Mouse (Mus musculus) neural tube, embryonic 14.5 days (tissue): ENCODE data around the gene Zmynd19. TPM values are rescaled to one million over a fixed set of nuclear protein-coding genes. Genes with fewer than 3 reads are reported as not detected.

Experiments used
- ATAC-seq: fragments of 200-750 bp; cut with Nextera tagmentation; 2 replicates; pipeline ENCODE4 v1.8.0; 2017; ENCODE audit warnings: low read depth, mild to moderate bottlenecking, moderate TSS enrichment, moderate library complexity
- H3K27ac ChIP-seq: fragments of 300-500 bp; sonication (generic); 2 replicates; pipeline ENCODE4 v1.5.1; 2014; ENCODE audit warnings: low read depth, mild to moderate bottlenecking, control low read depth, low read length, moderate library complexity, mixed read lengths
- H3K27me3 ChIP-seq: fragments of 300-500 bp; sonication (generic); 2 replicates; pipeline ENCODE4 v1.6.1; 2014; ENCODE audit warnings: low read length; ENCODE audit not compliant: control insufficient read depth, insufficient read depth
- H3K36me3 ChIP-seq: fragments of 300-500 bp; sonication (generic); 2 replicates; pipeline ENCODE4 v1.6.1; 2014; ENCODE audit warnings: low read length, mixed read lengths; ENCODE audit not compliant: control insufficient read depth, insufficient read depth
- H3K4me1 ChIP-seq: fragments of 300-500 bp; sonication (generic); 2 replicates; pipeline ENCODE4 v1.6.1; 2014; ENCODE audit warnings: low read length; ENCODE audit not compliant: control insufficient read depth, insufficient read depth
- H3K4me2 ChIP-seq: fragments of 300-500 bp; sonication (generic); 2 replicates; pipeline ENCODE4 v1.6.1; 2014; ENCODE audit warnings: mild to moderate bottlenecking, low read depth, low read length, control low read depth
- H3K4me3 ChIP-seq: fragments of 300-500 bp; sonication (generic); 2 replicates; pipeline ENCODE4 v1.5.1; 2014; ENCODE audit warnings: low read depth, low read length, control low read depth, mixed read lengths
- H3K9ac ChIP-seq: fragments of 300-500 bp; sonication (generic); replicated peaks from 2 replicates; pipeline ENCODE4 v1.6.1; 2014; ENCODE audit warnings: low read depth, mild to moderate bottlenecking, control low read depth, low read length, mixed read lengths
- H3K9me3 ChIP-seq: fragments of 300-500 bp; sonication (generic); 2 replicates; pipeline ENCODE4 v1.6.1; 2016; ENCODE audit warnings: low read length; ENCODE audit not compliant: control insufficient read depth
- WGBS: fragments of 180-500 bp; shearing (Covaris S2); extraction: QIAGEN DNeasy Blood & Tissue Kit; methylation state at CpG from one replicate; pipeline ENCODE4 v1.1.7; 2014; 5-methylcytosine and 5-hydroxymethylcytosine counted together
- polyA plus RNA-seq: library from polyadenylated mRNA; unstranded; fragments of >200 nt; fragmentation: Nextera tagmentation; extraction: Ambion mirVana; gene quantifications from 2 replicates; pipeline ENCODE4 v1.2.1, GENCODE M21; 2014

Zmynd19 gene
- 18.1 and 26.0 TPM in 2 replicates for polyA plus RNA-seq

- H3K4me3 ChIP-seq, result peak within 1 kb of the TSS; percentile 97
- H3K36me3 ChIP-seq, result peaks cover 25% of the 10 kb centered on the region
- peak; percentile 98 for ATAC-seq
- H3K27ac ChIP-seq, result peak within 1 kb of the TSS; percentile 39
- no peaks in the 10 kb centered on the region for H3K9me3 ChIP-seq
- H3K4me2 ChIP-seq, result peak within 1 kb of the TSS; percentile 75
- H3K9ac ChIP-seq, result peak within 1 kb of the TSS; percentile 94
- H3K4me1 ChIP-seq, result peaks cover 14% of the 10 kb centered on the region
- H3K27me3 ChIP-seq, result no peaks in the 10 kb centered on the region
- WGBS, result under 1% methylated on average over 87 of the region's 108 CpGs
Measured at GRCm38 (mm10) chr2:24949421-24950188, at the start of gene Zmynd19. Gene Zmynd19 (plus strand): TSS chr2:24949792.

GRCm38 (mm10) chr2:24901055-24901454 is 48.5 kb upstream of the Zmynd19 start:
- Histone ChIP-seq H3K9ac (no peak overlapping the region), H3K4me2 (no peak overlapping the region), H3K9me3 (no peaks in the 10 kb centered on the region), H3K27ac (no peak overlapping the region; the same call in 1 of the 2 replicates), H3K4me3 (no peak overlapping the region), H3K36me3 (no peaks in the 10 kb centered on the region), H3K27me3 (no peaks in the 10 kb centered on the region), H3K4me1 (peaks cover 15% of the 10 kb centered on the region)
- WGBS, result 43% methylated on average over 5 of the region's 5 CpGs
- no peak for ATAC-seq

GRCm38 (mm10) chr2:24902999-24903398 is 46.6 kb upstream of the Zmynd19 start:
- Histone ChIP-seq H3K27me3 (no peaks in the 10 kb centered on the region), H3K9ac (no peak overlapping the region), H3K36me3 (no peaks in the 10 kb centered on the region), H3K27ac (no peak overlapping the region), H3K4me1 (peaks cover 18% of the 10 kb centered on the region), H3K4me3 (no peak overlapping the region), H3K9me3 (no peaks in the 10 kb centered on the region), H3K4me2 (no peak overlapping the region)
- 89% methylated on average over 6 of the region's 6 CpGs for WGBS
- ATAC-seq, result no peak

- peaks cover 18% of the 10 kb centered on the region for H3K4me1 ChIP-seq
- peak overlapping the region; percentile 75 for H3K27ac ChIP-seq
- no peaks in the 10 kb centered on the region for H3K36me3 ChIP-seq
- WGBS, result 38% methylated on average over 11 of the region's 11 CpGs
- H3K9ac ChIP-seq, result peak overlapping the region; percentile 41
- H3K4me3 ChIP-seq, result no peak overlapping the region
- no peaks in the 10 kb centered on the region for H3K9me3 ChIP-seq
- ATAC-seq, result peak; percentile 49
- H3K4me2 ChIP-seq, result peak overlapping the region; percentile 26; the same call in 1 of the 2 replicates
- H3K27me3 ChIP-seq, result no peaks in the 10 kb centered on the region
Measured at GRCm38 (mm10) chr2:24904823-24905652, 44.6 kb upstream of the Zmynd19 start.

- no peak overlapping the region for H3K4me3 ChIP-seq
- peaks cover 18% of the 10 kb centered on the region for H3K4me1 ChIP-seq
- peak overlapping the region; percentile 41; the same call in 1 of the 2 replicates for H3K9ac ChIP-seq
- H3K9me3 ChIP-seq, result no peaks in the 10 kb centered on the region
- no peaks in the 10 kb centered on the region for H3K36me3 ChIP-seq
- H3K27me3 ChIP-seq, result no peaks in the 10 kb centered on the region
- H3K4me2 ChIP-seq, result peak overlapping the region; percentile 26; the same call in 1 of the 2 replicates
- no peak for ATAC-seq
- peak overlapping the region; percentile 75 for H3K27ac ChIP-seq
- WGBS, result 4% methylated on average over 2 of the region's 2 CpGs
Measured at GRCm38 (mm10) chr2:24905653-24906155, 43.9 kb upstream of the Zmynd19 start.

GRCm38 (mm10) chr2:24910481-24910880 is 39.1 kb upstream of the Zmynd19 start:
- Histone ChIP-seq H3K4me2 (no peak overlapping the region), H3K27ac (no peak overlapping the region), H3K4me3 (no peak overlapping the region), H3K27me3 (no peaks in the 10 kb centered on the region), H3K4me1 (peaks cover 9% of the 10 kb centered on the region), H3K36me3 (no peaks in the 10 kb centered on the region), H3K9me3 (no peaks in the 10 kb centered on the region), H3K9ac (no peak overlapping the region)
- 90% methylated on average over 4 of the region's 4 CpGs for WGBS
- no peak for ATAC-seq

GRCm38 (mm10) chr2:24912189-24912588 is 37.4 kb upstream of the Zmynd19 start:
- Histone ChIP-seq H3K4me2 (no peak overlapping the region), H3K36me3 (no peaks in the 10 kb centered on the region), H3K27me3 (no peaks in the 10 kb centered on the region), H3K27ac (no peak overlapping the region), H3K4me3 (no peak overlapping the region), H3K9ac (no peak overlapping the region), H3K4me1 (no peaks in the 10 kb centered on the region; the same call in 1 of the 2 replicates), H3K9me3 (no peaks in the 10 kb centered on the region)
- no peak for ATAC-seq
- WGBS, result 74% methylated on average over 4 of the region's 4 CpGs

GRCm38 (mm10) chr2:24912589-24912988 is 37.0 kb upstream of the Zmynd19 start:
- no peaks in the 10 kb centered on the region for H3K9me3 ChIP-seq
- H3K4me3 ChIP-seq, result no peak overlapping the region

More at GRCm38 (mm10) chr2:24912589-24912988, 37.0 kb upstream of the Zmynd19 start:
- Histone ChIP-seq H3K9ac (no peak overlapping the region), H3K4me1 (peaks cover 4% of the 10 kb centered on the region), H3K27me3 (no peaks in the 10 kb centered on the region), H3K27ac (no peak overlapping the region), H3K36me3 (no peaks in the 10 kb centered on the region), H3K4me2 (no peak overlapping the region)
- no peak for ATAC-seq
